Mouse (Mus musculus) liver, postnatal 0 days (tissue): ENCODE measurements around the gene Fam8a1. TPM values are rescaled to one million over a fixed set of nuclear protein-coding genes. Genes with fewer than 3 reads are reported as not detected.

Source experiments
- ATAC-seq: fragments of 200-750 bp; cut with Nextera tagmentation; 2 replicates; pipeline ENCODE4 v1.8.0; 2017; ENCODE audit warnings: mild to moderate bottlenecking, moderate library complexity
- DNase-seq: peaks from one replicate; pipeline ENCODE4 v3.0.0-alpha.2; 2016
- H3K27ac ChIP-seq: fragments of 300-500 bp; sonication (generic); 2 replicates; pipeline ENCODE4 v1.5.1; 2014; ENCODE audit warnings: antibody characterized with exemption, moderate library complexity, mild to moderate bottlenecking, low read depth
- H3K27me3 ChIP-seq: fragments of 300-500 bp; sonication (generic); 2 replicates; pipeline ENCODE4 v1.6.1; 2014; ENCODE audit warnings: low read length, control low read depth, mixed read lengths; ENCODE audit not compliant: insufficient read depth
- H3K36me3 ChIP-seq: fragments of 300-500 bp; sonication (generic); replicated peaks from 2 replicates; pipeline ENCODE4 v1.6.1; 2014; ENCODE audit warnings: mild to moderate bottlenecking, control low read depth, low read length, moderate library complexity, mixed read lengths; ENCODE audit not compliant: insufficient read depth
- H3K4me1 ChIP-seq: fragments of 300-500 bp; sonication (generic); 2 replicates; pipeline ENCODE4 v1.6.1; 2014; ENCODE audit warnings: antibody characterized with exemption, mild to moderate bottlenecking, control low read depth; ENCODE audit not compliant: insufficient read depth
- H3K4me2 ChIP-seq: fragments of 300-500 bp; sonication (generic); 2 replicates; pipeline ENCODE4 v1.6.1; 2014; ENCODE audit warnings: low read depth, mild to moderate bottlenecking, low read length, moderate library complexity, mixed read lengths
- H3K4me3 ChIP-seq: fragments of 300-500 bp; sonication (generic); 2 replicates; pipeline ENCODE4 v1.5.1; 2014; ENCODE audit warnings: low read depth, low read length
- H3K9ac ChIP-seq: fragments of 300-500 bp; sonication (generic); replicated peaks from 2 replicates; pipeline ENCODE4 v1.6.1; 2014; ENCODE audit warnings: mild to moderate bottlenecking, moderate library complexity
- H3K9me3 ChIP-seq: fragments of 300-500 bp; sonication (generic); 2 replicates; pipeline ENCODE4 v1.6.1; 2016; ENCODE audit warnings: mild to moderate bottlenecking, control low read depth, low read length, mixed read lengths
- CTCF ChIP-seq: sonication (generic); IDR thresholded peaks from 2 replicates; pipeline ENCODE4 v1.5.1; 2016; ENCODE audit warnings: antibody characterized with exemption, low read depth
- EP300 ChIP-seq: IDR thresholded peaks from 2 replicates; pipeline ENCODE4 v1.6.1; 2016; ENCODE audit warnings: antibody characterized with exemption, low read depth, mild to moderate bottlenecking
- WGBS: fragments of 180-500 bp; shearing (Covaris S2); extraction: QIAGEN DNeasy Blood & Tissue Kit; methylation state at CpG from one replicate; pipeline ENCODE4 v1.1.7; 2014; ENCODE audit not compliant: insufficient replicate concordance; 5-methylcytosine and 5-hydroxymethylcytosine counted together
- polyA plus RNA-seq: library from polyadenylated mRNA; unstranded; fragments of >200 nt; fragmentation: Nextera tagmentation; extraction: Ambion mirVana; gene quantifications from 2 replicates; pipeline ENCODE4 v1.2.1, GENCODE M21; 2015

The Fam8a1 gene
- polyA plus RNA-seq, 1 experiment from 2014 or later: 4.4 TPM

- Histone ChIP-seq H3K27ac (no peak overlapping the region), H3K4me3 (no peak overlapping the region), H3K9me3 (no peaks in the 10 kb centered on the region), H3K9ac (no peak overlapping the region), H3K4me1 (no peaks in the 10 kb centered on the region), H3K4me2 (no peak overlapping the region), H3K27me3 (no peaks in the 10 kb centered on the region), H3K36me3 (peaks cover 49% of the 10 kb centered on the region)
- ATAC-seq: no peak
- DNase-seq: no peak
- TF ChIP-seq CTCF (peak; percentile 54), EP300 (no peak)
- WGBS: 80% methylated on average over 5 of the region's 5 CpGs
Measured at GRCm38 (mm10) chr13:46703138-46703537, 33.8 kb downstream of the Fam8a1 start.

- H3K4me1 ChIP-seq: no peaks in the 10 kb centered on the region
- DNase-seq (no peak), ATAC-seq (no peak)
- H3K36me3 ChIP-seq: peaks cover 51% of the 10 kb centered on the region
- 93% methylated on average over 5 of the region's 5 CpGs for WGBS
- H3K27me3 ChIP-seq: no peaks in the 10 kb centered on the region
- no peak overlapping the region for H3K27ac ChIP-seq
- no peak for TF ChIP-seq EP300
- no peak for TF ChIP-seq CTCF
- no peak overlapping the region for H3K4me2 ChIP-seq
- H3K9ac ChIP-seq: no peak overlapping the region
- no peaks in the 10 kb centered on the region for H3K9me3 ChIP-seq
- H3K4me3 ChIP-seq: no peak overlapping the region
Measured at GRCm38 (mm10) chr13:46713486-46713885, 44.2 kb downstream of the Fam8a1 start.

- H3K27me3 ChIP-seq: no peaks in the 10 kb centered on the region
- no peak overlapping the region for H3K4me3 ChIP-seq
- 0 out of 2 replicates have a peak, but pooled peaks cover 10% of the 10 kb centered on the region for H3K4me1 ChIP-seq
- ATAC-seq (no peak; the same call in 1 of the 2 replicates), DNase-seq (no peak)
- no peaks in the 10 kb centered on the region for H3K9me3 ChIP-seq
- no peak for TF ChIP-seq CTCF
- TF ChIP-seq EP300: no peak
- peaks cover 44% of the 10 kb centered on the region for H3K36me3 ChIP-seq
- H3K9ac ChIP-seq: no peak overlapping the region
- 56% methylated on average over 3 of the region's 3 CpGs for WGBS
- H3K27ac ChIP-seq: no peak overlapping the region
- H3K4me2 ChIP-seq: no peak overlapping the region
Measured at GRCm38 (mm10) chr13:46715976-46716639, 46.8 kb downstream of the Fam8a1 start.

GRCm38 (mm10) chr13:46718893-46719400, 49.6 kb downstream of the Fam8a1 start:
- H3K9me3 ChIP-seq: no peaks in the 10 kb centered on the region
- no peak overlapping the region for H3K4me3 ChIP-seq
- no peaks in the 10 kb centered on the region for H3K27me3 ChIP-seq
- H3K4me2 ChIP-seq: peak overlapping the region; percentile 7
- no peak overlapping the region for H3K27ac ChIP-seq
- no peak for DNase-seq
- peaks cover 14% of the 10 kb centered on the region; the same call in 1 of the 2 replicates for H3K4me1 ChIP-seq
- no peak overlapping the region for H3K9ac ChIP-seq
- WGBS: 57% methylated on average over 5 of the region's 5 CpGs
- peaks cover 20% of the 10 kb centered on the region for H3K36me3 ChIP-seq
- no peak for ATAC-seq
- no peak for TF ChIP-seq EP300
- no peak for TF ChIP-seq CTCF

GRCm38 (mm10) chr13:46721009-46721408, 51.7 kb downstream of the Fam8a1 start:
- Histone ChIP-seq H3K4me3 (no peak overlapping the region), H3K27ac (no peak overlapping the region), H3K9ac (no peak overlapping the region), H3K9me3 (no peaks in the 10 kb centered on the region), H3K27me3 (no peaks in the 10 kb centered on the region), H3K4me1 (peaks cover 26% of the 10 kb centered on the region), H3K4me2 (peak overlapping the region; percentile 16; the same call in 1 of the 2 replicates), H3K36me3 (peaks cover 9% of the 10 kb centered on the region; the same call in 1 of the 2 replicates)
- TF ChIP-seq EP300: no peak
- TF ChIP-seq CTCF: no peak
- DNase-seq (no peak), ATAC-seq (no peak)

- peak overlapping the region; percentile 8; the same call in 1 of the 2 replicates for H3K9ac ChIP-seq
- H3K4me3 ChIP-seq: peak overlapping the region; percentile 74
- H3K4me1 ChIP-seq: peaks cover 26% of the 10 kb centered on the region
- TF ChIP-seq EP300: no peak
- peak; percentile 60 for TF ChIP-seq CTCF
- no peaks in the 10 kb centered on the region for H3K27me3 ChIP-seq
- no peaks in the 10 kb centered on the region; the same call in 1 of the 2 replicates for H3K36me3 ChIP-seq
- peak overlapping the region; percentile 39; the same call in 1 of the 2 replicates for H3K27ac ChIP-seq
- DNase-seq (no peak), ATAC-seq (no peak)
- no peaks in the 10 kb centered on the region for H3K9me3 ChIP-seq
- H3K4me2 ChIP-seq: peak overlapping the region; percentile 89
Measured at GRCm38 (mm10) chr13:46724371-46724770, 55.0 kb downstream of the Fam8a1 start.
